10 mouse cellular contexts compared by ENCODE assay signal in the genomic region with DNA sequence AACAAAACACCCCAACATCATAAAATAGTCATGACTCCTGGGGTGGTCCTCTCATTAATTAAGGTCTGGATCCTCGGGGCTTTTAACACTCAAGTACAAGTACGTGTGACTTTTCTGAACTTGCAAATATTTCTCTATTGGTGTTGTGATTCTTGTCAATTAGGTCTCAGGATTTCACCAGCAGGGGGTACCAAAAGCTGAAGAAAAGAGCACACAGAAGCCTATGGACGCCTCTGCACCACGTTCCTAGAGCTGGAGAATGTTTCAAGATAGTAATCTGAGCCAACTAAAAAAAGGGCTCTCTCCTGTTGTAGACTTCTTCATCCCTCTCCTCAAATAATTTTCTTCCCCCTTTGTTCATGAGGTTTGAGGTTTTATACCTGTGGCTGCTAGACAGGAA.
DNase-seq lines count a peak whose midpoint lies in the region; ATAC-seq and TF ChIP-seq lines count a peak whose summit lies in the region.
"Had no signal": no experiment of that assay in that cellular context is flagged by ENCODE, and none has a peak within 500 bp of the region (broad histone marks: within the 10 kb centered on the region; RNA-seq: fewer than 3 reads in every experiment).

No protein-coding gene starts in this region.

- no peaks in the 10 kb centered on the region for H3K4me1 ChIP-seq in heart, postnatal 0 days (ENCODE audit: control insufficient read depth, insufficient read depth)
- H3K4me1 ChIP-seq in lung, postnatal 0 days (ENCODE audit: insufficient read depth, low read depth, low read length) = no peaks in the 10 kb centered on the region
- no peaks in the 10 kb centered on the region for H3K4me1 ChIP-seq in embryonic facial prominence, embryonic 14.5 days (ENCODE audit: control insufficient read depth, insufficient read depth, low read length)
- H3K4me1 ChIP-seq: lung, embryonic 15.5 days had no signal

- no peak overlapping the region for H3K9ac ChIP-seq in heart, postnatal 0 days (replicated peaks; ENCODE audit: low read depth, low read length)
- no peak overlapping the region for H3K9ac ChIP-seq in lung, postnatal 0 days (replicated peaks; ENCODE audit: low read depth)
- H3K9ac ChIP-seq in embryonic facial prominence, embryonic 14.5 days (ENCODE audit: low read depth, low read length) = no peak overlapping the region
- H3K9ac ChIP-seq: lung, embryonic 15.5 days had no signal

- no peak overlapping the region for H3K4me2 ChIP-seq in heart, postnatal 0 days (ENCODE audit: low read depth, low read length)
- H3K4me2 ChIP-seq in lung, postnatal 0 days (replicated peaks; ENCODE audit: low read depth, low read length) = no peak overlapping the region
- H3K4me2 ChIP-seq in embryonic facial prominence, embryonic 14.5 days (ENCODE audit: low read depth, low read length) = no peak overlapping the region
- H3K4me2 ChIP-seq: lung, embryonic 15.5 days had no signal

- TF ChIP-seq EP300 in heart, postnatal 0 days (IDR thresholded peaks at IDR 0.05; ENCODE audit: low read depth) = no peak
- TF ChIP-seq EP300 in lung, postnatal 0 days (IDR thresholded peaks at IDR 0.05) = no peak

- H3K9me3 ChIP-seq in heart, postnatal 0 days (replicated peaks; ENCODE audit: control insufficient read depth, low read length) = no peaks in the 10 kb centered on the region
- no peaks in the 10 kb centered on the region for H3K9me3 ChIP-seq in lung, postnatal 0 days (ENCODE audit: low read length)
- no peaks in the 10 kb centered on the region for H3K9me3 ChIP-seq in embryonic facial prominence, embryonic 14.5 days (ENCODE audit: control insufficient read depth, low read length)
- H3K9me3 ChIP-seq: lung, embryonic 15.5 days had no signal

- no peak for ATAC-seq in heart, postnatal 0 days (ENCODE audit: insufficient read depth, low read depth)
- no peak for ATAC-seq in lung, postnatal 0 days
- no peak for ATAC-seq in embryonic facial prominence, embryonic 14.5 days (ENCODE audit: low read depth)

- no peak overlapping the region for H3K27ac ChIP-seq in heart, postnatal 0 days (ENCODE audit: low read depth)
- no peak overlapping the region for H3K27ac ChIP-seq in lung, postnatal 0 days (ENCODE audit: low read length)
- no peak overlapping the region for H3K27ac ChIP-seq in embryonic facial prominence, embryonic 14.5 days (replicated peaks; ENCODE audit: low read depth, low read length)
- H3K27ac ChIP-seq: lung, embryonic 15.5 days had no signal

- no peaks in the 10 kb centered on the region for H3K36me3 ChIP-seq in heart, postnatal 0 days (replicated peaks; ENCODE audit: control insufficient read depth, insufficient read depth, low read length)
- no peaks in the 10 kb centered on the region for H3K36me3 ChIP-seq in lung, postnatal 0 days (ENCODE audit: insufficient read depth, low read length)
- H3K36me3 ChIP-seq in embryonic facial prominence, embryonic 14.5 days (ENCODE audit: control insufficient read depth, insufficient read depth, low read length) = no peaks in the 10 kb centered on the region
- H3K36me3 ChIP-seq: lung, embryonic 15.5 days had no signal

- no peak overlapping the region for H3K4me3 ChIP-seq in heart, postnatal 0 days (ENCODE audit: low read depth, low read length)
- no peak overlapping the region for H3K4me3 ChIP-seq in lung, postnatal 0 days (ENCODE audit: low read depth, low read length)
- no peak overlapping the region for H3K4me3 ChIP-seq in embryonic facial prominence, embryonic 14.5 days (ENCODE audit: low read depth, low read length)
- H3K4me3 ChIP-seq: lung, embryonic 15.5 days had no signal

- WGBS in heart, postnatal 0 days = 8% methylated on average over 4 of the region's 4 CpGs
- WGBS in lung, postnatal 0 days = 10% methylated on average over 4 of the region's 4 CpGs
- WGBS in embryonic facial prominence, embryonic 14.5 days = 23% methylated on average over 4 of the region's 4 CpGs

- TF ChIP-seq CTCF in heart, postnatal 0 days (IDR thresholded peaks at IDR 0.05; ENCODE audit: low read depth) = peak; percentile 36
- peak; percentile 23 for TF ChIP-seq CTCF in lung, postnatal 0 days (IDR thresholded peaks at IDR 0.05)

- no peak for DNase-seq in heart, postnatal 0 days (ENCODE audit: low spot score)
- DNase-seq in heart, adult 9 months (ENCODE audit: low spot score in 2 of 2) = no peak
- peak; percentile 10 for DNase-seq in lung, postnatal 0 days (ENCODE audit: low spot score)
- no peak for DNase-seq in lung, adult 18-20 months
- DNase-seq in embryonic facial prominence, embryonic 14.5 days (ENCODE audit: low spot score) = peak; percentile 65
- DNase-seq in right cerebral cortex, postnatal 10 days (ENCODE audit: low spot score in 2 of 2) = peak; percentile 44 to 51
- no peak for DNase-seq in thymus, postnatal 4 days
- DNase-seq in B cell, adult 2 months = no peak
- DNase-seq: kidney, postnatal 14 days had no signal

- no peaks in the 10 kb centered on the region for H3K27me3 ChIP-seq in heart, postnatal 0 days (ENCODE audit: control insufficient read depth, insufficient read depth, low read length)
- no peaks in the 10 kb centered on the region for H3K27me3 ChIP-seq in lung, postnatal 0 days (replicated peaks; ENCODE audit: insufficient read depth, low read length)
- no peaks in the 10 kb centered on the region for H3K27me3 ChIP-seq in embryonic facial prominence, embryonic 14.5 days (replicated peaks; ENCODE audit: control insufficient read depth, insufficient read depth, low read length)
- H3K27me3 ChIP-seq: lung, embryonic 15.5 days had no signal

Comparison
In these comparisons a context has a peak if more than half of its experiments do, and no peak if none do; other contexts are left out.
1. DNase-seq: peak in lung, postnatal 0 days (single experiment), embryonic facial prominence, embryonic 14.5 days (single experiment) and right cerebral cortex, postnatal 10 days (2 of 2); none in heart, postnatal 0 days (single experiment), heart, adult 9 months (0 of 2), lung, adult 18-20 months (0 of 2), thymus, postnatal 4 days (single experiment) and B cell, adult 2 months (0 of 2).